Comparison of ENCODE assay signal across 19 mouse cellular contexts in genomic region chr9:49959987-49960386, GRCm38 (mm10).
DNase-seq lines count a peak whose midpoint lies in the region; ATAC-seq and TF ChIP-seq lines count a peak whose summit lies in the region.
"Had no signal": no experiment of that assay in that cellular context is flagged by ENCODE, and none has a peak within 500 bp of the region (broad histone marks: within the 10 kb centered on the region; RNA-seq: fewer than 3 reads in every experiment).

No protein-coding gene starts in this region.

- peak; percentile 13 for DNase-seq in embryo, embryonic 10 days (ENCODE audit: low spot score)
- no peak for DNase-seq in embryo, embryonic 9.5 days (ENCODE audit: extremely low spot score)
- DNase-seq in hindbrain, postnatal 0 days (ENCODE audit: low spot score) = no peak
- DNase-seq in neural tube, embryonic 10.5 days (ENCODE audit: extremely low spot score, low spot score) = no peak
- DNase-seq in right cerebral cortex, adult 2 months (ENCODE audit: low spot score in 2 of 2) = no peak
- no peak for DNase-seq in forebrain, postnatal 0 days
- DNase-seq: adrenal gland, postnatal 14 days; cerebellum, adult 8-10 months; gastrocnemius, adult 2 months; heart, adult 11 months; kidney, postnatal 4 days; layer of hippocampus, postnatal 36 days had no signal

- H3K9ac ChIP-seq in hindbrain, embryonic 12.5 days = no peak overlapping the region
- H3K9ac ChIP-seq in hindbrain, postnatal 0 days (replicated peaks; ENCODE audit: low read length) = no peak overlapping the region
- no peak overlapping the region for H3K9ac ChIP-seq in neural tube, embryonic 15.5 days (replicated peaks)
- no peak overlapping the region for H3K9ac ChIP-seq in forebrain, postnatal 0 days
- H3K9ac ChIP-seq: forebrain, embryonic 15.5 days; hindbrain, embryonic 15.5 days; liver, embryonic 14.5 days had no signal

- 49% methylated on average over 10 of the region's 10 CpGs for WGBS in hindbrain, embryonic 12.5 days
- 57% methylated on average over 10 of the region's 10 CpGs for WGBS in hindbrain, postnatal 0 days
- WGBS in neural tube, embryonic 15.5 days = 49% methylated on average over 10 of the region's 10 CpGs
- 76% methylated on average over 10 of the region's 10 CpGs for WGBS in forebrain, postnatal 0 days

- H3K9me3 ChIP-seq in hindbrain, embryonic 12.5 days (replicated peaks) = no peaks in the 10 kb centered on the region
- H3K9me3 ChIP-seq in hindbrain, postnatal 0 days (ENCODE audit: low read length) = no peaks in the 10 kb centered on the region
- H3K9me3 ChIP-seq in neural tube, embryonic 15.5 days (replicated peaks) = no peaks in the 10 kb centered on the region
- H3K9me3 ChIP-seq in forebrain, postnatal 0 days (ENCODE audit: low read length) = no peaks in the 10 kb centered on the region
- H3K9me3 ChIP-seq: forebrain, embryonic 15.5 days; hindbrain, embryonic 15.5 days had no signal

- H3K27me3 ChIP-seq in hindbrain, embryonic 12.5 days = no peaks in the 10 kb centered on the region
- H3K27me3 ChIP-seq in hindbrain, postnatal 0 days (ENCODE audit: insufficient read depth, low read length) = no peaks in the 10 kb centered on the region
- no peaks in the 10 kb centered on the region for H3K27me3 ChIP-seq in neural tube, embryonic 15.5 days (replicated peaks)
- H3K27me3 ChIP-seq in forebrain, postnatal 0 days (ENCODE audit: insufficient read depth, low read length) = no peaks in the 10 kb centered on the region
- H3K27me3 ChIP-seq: forebrain, embryonic 15.5 days; hindbrain, embryonic 15.5 days had no signal

- H3K4me2 ChIP-seq in hindbrain, embryonic 12.5 days (replicated peaks) = no peak overlapping the region
- H3K4me2 ChIP-seq in hindbrain, postnatal 0 days (ENCODE audit: low read depth, low read length) = no peak overlapping the region
- H3K4me2 ChIP-seq in neural tube, embryonic 15.5 days = no peak overlapping the region
- H3K4me2 ChIP-seq in forebrain, postnatal 0 days (ENCODE audit: low read depth) = no peak overlapping the region
- H3K4me2 ChIP-seq: forebrain, embryonic 15.5 days; hindbrain, embryonic 15.5 days had no signal

- H3K27ac ChIP-seq in hindbrain, embryonic 12.5 days = peak overlapping the region; percentile 35; the same call in 1 of the 2 replicates
- no peak overlapping the region for H3K27ac ChIP-seq in hindbrain, postnatal 0 days
- 0 out of 2 replicates have a peak overlapping the region, but pooled peaks have one; percentile 5 for H3K27ac ChIP-seq in neural tube, embryonic 15.5 days (replicated peaks)
- no peak overlapping the region for H3K27ac ChIP-seq in forebrain, postnatal 0 days (ENCODE audit: low read depth, low read length)
- H3K27ac ChIP-seq: forebrain, embryonic 15.5 days; gastrocnemius, adult 2 months; hindbrain, embryonic 15.5 days; liver, embryonic 14.5 days had no signal

- no peak overlapping the region for H3K4me3 ChIP-seq in hindbrain, embryonic 12.5 days
- no peak overlapping the region for H3K4me3 ChIP-seq in hindbrain, postnatal 0 days (ENCODE audit: low read length)
- H3K4me3 ChIP-seq in neural tube, embryonic 15.5 days (replicated peaks) = no peak overlapping the region
- no peak overlapping the region for H3K4me3 ChIP-seq in forebrain, postnatal 0 days (ENCODE audit: low read depth, low read length)
- H3K4me3 ChIP-seq: erythroblast, embryonic 14.5 days; forebrain, embryonic 15.5 days; gastrocnemius, adult 2 months; hindbrain, embryonic 15.5 days had no signal

- no peak for ATAC-seq in hindbrain, embryonic 12.5 days (ENCODE audit: low FRiP score)
- ATAC-seq in hindbrain, postnatal 0 days = no peak
- ATAC-seq in neural tube, embryonic 15.5 days (ENCODE audit: low FRiP score) = no peak
- ATAC-seq in forebrain, postnatal 0 days = no peak
- ATAC-seq: forebrain, embryonic 15.5 days; lung, postnatal 0 days had no signal

- no peak for TF ChIP-seq CTCF in hindbrain, postnatal 0 days (IDR thresholded peaks at IDR 0.05; ENCODE audit: low read depth)
- no peak for TF ChIP-seq CTCF in forebrain, postnatal 0 days (IDR thresholded peaks at IDR 0.05; ENCODE audit: low read depth)

- peaks cover 44% of the 10 kb centered on the region for H3K4me1 ChIP-seq in hindbrain, embryonic 12.5 days
- H3K4me1 ChIP-seq in hindbrain, postnatal 0 days (ENCODE audit: insufficient read depth, low read length) = peaks cover 27% of the 10 kb centered on the region; the same call in 1 of the 2 replicates
- H3K4me1 ChIP-seq in neural tube, embryonic 15.5 days = peaks cover 46% of the 10 kb centered on the region
- no peaks in the 10 kb centered on the region; the same call in 1 of the 2 replicates for H3K4me1 ChIP-seq in forebrain, postnatal 0 days (ENCODE audit: insufficient read depth)

- no peaks in the 10 kb centered on the region for H3K36me3 ChIP-seq in hindbrain, embryonic 12.5 days
- H3K36me3 ChIP-seq in hindbrain, postnatal 0 days (ENCODE audit: insufficient read depth, low read length) = no peaks in the 10 kb centered on the region
- H3K36me3 ChIP-seq in neural tube, embryonic 15.5 days = no peaks in the 10 kb centered on the region
- no peaks in the 10 kb centered on the region for H3K36me3 ChIP-seq in forebrain, postnatal 0 days (ENCODE audit: insufficient read depth)
- H3K36me3 ChIP-seq: forebrain, embryonic 15.5 days; hindbrain, embryonic 15.5 days had no signal

Comparison
In these comparisons a context has a peak if more than half of its experiments do, and no peak if none do; other contexts are left out.
1. H3K27ac ChIP-seq: peak in hindbrain, embryonic 12.5 days (single experiment) and neural tube, embryonic 15.5 days (single experiment); none in hindbrain, postnatal 0 days (single experiment) and forebrain, postnatal 0 days (single experiment).